Mouse (Mus musculus) testis, adult 2 months (tissue): ENCODE results near the gene Hist1h2bh.

Source experiments
- CTCF ChIP-seq: fragments of 200-500 bp; IDR thresholded peaks from 2 replicates; pipeline ENCODE4 v1.5.1; 2012; ENCODE audit warnings: low read depth, mild to moderate bottlenecking, inconsistent platforms, low read length, moderate library complexity; ENCODE audit not compliant: control insufficient read depth, insufficient read depth, insufficient replicate concordance
- POLR2A ChIP-seq: fragments of 200-500 bp; IDR thresholded peaks from 2 replicates; pipeline ENCODE4 v1.6.1; 2012; ENCODE audit warnings: low read depth, mild to moderate bottlenecking, inconsistent platforms, low read length, moderate library complexity; ENCODE audit not compliant: control insufficient read depth

DNA sequence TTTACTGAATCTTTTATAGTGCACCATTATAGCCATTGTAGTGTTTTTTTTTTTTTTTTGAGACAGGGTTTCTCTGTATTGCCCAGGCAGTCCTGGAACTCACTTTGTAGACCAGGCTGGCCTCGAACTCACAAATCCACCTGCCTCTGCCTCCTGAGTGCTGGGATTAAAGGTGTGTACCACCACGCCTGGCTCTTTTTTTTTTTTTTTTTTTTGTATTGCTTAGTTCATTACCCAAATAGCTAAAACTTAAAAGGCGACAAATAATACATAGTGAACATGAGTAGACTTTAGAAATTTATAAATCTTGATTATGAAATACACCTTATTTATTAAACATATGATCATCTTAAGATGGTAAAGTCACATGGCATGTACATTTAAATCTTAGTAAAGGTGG, 1.7 kb downstream of the Hist1h2bh start:
- no peak for TF ChIP-seq POLR2A
- TF ChIP-seq CTCF, result no peak
